Mouse (Mus musculus): Measurements from ENCODE around the gene P2rx4. TPM values are rescaled to one million over a fixed set of nuclear protein-coding genes. Genes with fewer than 3 reads are reported as not detected.
A peak's percentile ranks its signal among the peaks of the same experiment; 100 is the strongest.

The P2rx4 gene
- total and polyA plus RNA-seq, 2 experiments from 2014 or later: 11.2 to 13.6 TPM

DNA sequence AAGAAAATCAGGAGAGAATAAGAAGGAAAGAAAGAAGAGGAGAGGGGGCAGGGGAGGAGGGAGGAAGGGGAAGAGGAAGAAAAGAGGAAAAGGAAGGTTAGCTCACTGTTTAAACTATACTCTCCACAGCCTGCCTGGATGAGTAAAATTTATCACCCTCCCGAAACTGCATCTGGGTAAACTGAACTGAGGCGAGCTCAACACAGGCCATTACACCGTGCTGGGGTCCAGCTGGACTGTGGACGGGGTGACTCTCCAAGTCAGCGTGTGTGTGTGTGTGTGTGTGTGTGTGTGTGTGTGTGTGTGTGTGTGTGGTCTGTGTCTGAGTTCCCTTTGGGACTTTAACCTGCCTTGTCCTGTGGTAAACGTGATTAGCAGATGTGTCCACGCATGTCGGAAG, 31.3 kb upstream of the P2rx4 start:
- DNase-seq (no peak), ATAC-seq (no peak)
- Histone ChIP-seq H3K4me1 (ENCODE audit: insufficient read depth) (no peaks in the 10 kb centered on the region), H3K9me3 (ENCODE audit: low read length) (no peaks in the 10 kb centered on the region), H3K27me3 (ENCODE audit: insufficient read depth, low read length) (no peaks in the 10 kb centered on the region), H3K36me3 (ENCODE audit: insufficient read depth) (no peaks in the 10 kb centered on the region), H3K9ac (no peak overlapping the region), H3K4me3 (ENCODE audit: low read depth, low read length) (no peak overlapping the region), H3K27ac (ENCODE audit: low read depth, low read length) (no peak overlapping the region), H3K4me2 (ENCODE audit: low read depth) (no peak overlapping the region)
- WGBS: 85% methylated on average over 8 of the region's 8 CpGs
- no peak for TF ChIP-seq CTCF (IDR thresholded peaks at IDR 0.05; ENCODE audit: low read depth)

DNA sequence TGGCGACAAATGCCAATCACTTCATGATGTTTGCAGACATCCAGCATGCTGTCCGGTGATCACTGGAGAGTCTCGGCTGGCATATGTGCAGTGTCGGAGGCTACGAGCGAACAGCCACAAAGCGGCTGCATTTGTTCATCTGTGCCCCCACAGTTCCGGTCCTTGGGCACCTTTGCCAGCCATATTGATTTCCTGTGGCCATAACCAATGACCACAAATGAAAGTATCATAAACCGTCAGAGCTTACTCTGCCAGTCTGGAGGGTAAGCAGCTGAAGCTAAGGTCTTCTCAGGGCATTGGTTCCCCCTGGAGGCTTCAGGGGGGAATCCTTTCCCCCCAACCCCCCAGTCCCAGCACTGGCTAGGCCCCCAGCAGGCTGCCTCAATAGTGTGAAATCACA, 29.4 kb upstream of the P2rx4 start:
- Histone ChIP-seq H3K4me3 (ENCODE audit: low read depth, low read length) (no peak overlapping the region), H3K27me3 (ENCODE audit: insufficient read depth, low read length) (no peaks in the 10 kb centered on the region), H3K4me2 (ENCODE audit: low read depth) (no peak overlapping the region), H3K36me3 (ENCODE audit: insufficient read depth) (no peaks in the 10 kb centered on the region), H3K27ac (ENCODE audit: low read depth, low read length) (no peak overlapping the region), H3K9ac (no peak overlapping the region), H3K4me1 (ENCODE audit: insufficient read depth) (no peaks in the 10 kb centered on the region), H3K9me3 (ENCODE audit: low read length) (no peaks in the 10 kb centered on the region)
- no peak for TF ChIP-seq CTCF (IDR thresholded peaks at IDR 0.05; ENCODE audit: low read depth)
- ATAC-seq (no peak), DNase-seq (no peak)
- WGBS: 93% methylated on average over 9 of the region's 9 CpGs

DNA sequence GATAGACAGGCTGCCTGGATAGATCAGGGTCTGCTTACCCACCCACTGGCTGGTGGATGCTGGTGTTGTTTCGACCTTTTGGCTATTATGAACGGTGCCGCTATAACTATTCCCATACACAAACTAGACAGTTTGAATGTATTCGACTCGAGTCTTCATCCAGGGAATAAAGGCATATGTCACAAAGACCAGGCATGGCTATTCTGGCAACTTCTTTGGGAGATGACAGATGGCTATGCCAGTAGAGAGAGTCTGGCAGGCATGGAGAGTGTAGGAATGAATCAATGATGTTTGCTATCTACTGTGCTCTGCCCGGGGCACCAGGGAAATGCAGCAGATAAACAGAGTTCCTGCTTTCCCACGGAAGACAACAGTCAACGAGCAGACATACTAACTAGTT, 27.5 kb upstream of the P2rx4 start:
- H3K4me1 ChIP-seq (ENCODE audit: insufficient read depth): no peaks in the 10 kb centered on the region
- no peak overlapping the region for H3K4me2 ChIP-seq (ENCODE audit: low read depth)
- no peak overlapping the region for H3K9ac ChIP-seq
- DNase-seq: no peak
- no peak overlapping the region for H3K4me3 ChIP-seq (ENCODE audit: low read depth, low read length)
- no peaks in the 10 kb centered on the region for H3K27me3 ChIP-seq (ENCODE audit: insufficient read depth, low read length)
- WGBS: 71% methylated on average over 8 of the region's 8 CpGs
- ATAC-seq: no peak
- H3K36me3 ChIP-seq (ENCODE audit: insufficient read depth): no peaks in the 10 kb centered on the region
- TF ChIP-seq CTCF (IDR thresholded peaks at IDR 0.05; ENCODE audit: low read depth): no peak
- H3K9me3 ChIP-seq (ENCODE audit: low read length): no peaks in the 10 kb centered on the region
- H3K27ac ChIP-seq (ENCODE audit: low read depth, low read length): no peak overlapping the region

DNA sequence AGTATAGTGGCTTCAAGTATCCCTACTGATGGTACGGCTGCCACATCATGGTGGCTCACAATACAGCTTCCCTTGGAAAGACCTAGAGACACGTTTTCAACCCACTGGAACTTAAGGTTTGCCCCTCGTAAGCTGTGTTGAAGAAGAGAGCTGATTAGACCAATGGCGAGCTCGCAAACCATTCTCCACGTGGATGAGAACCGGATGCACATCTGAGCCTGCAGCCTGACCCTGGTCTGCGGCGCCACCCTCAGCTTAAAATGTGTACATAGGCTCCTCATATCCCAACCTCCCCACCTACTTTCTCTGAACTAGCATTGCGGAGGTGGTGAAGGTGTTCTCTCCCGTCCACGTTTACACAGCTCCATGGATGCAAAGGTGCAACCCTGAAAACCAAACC, 26.1 kb upstream of the P2rx4 start:
- Histone ChIP-seq H3K27me3 (ENCODE audit: insufficient read depth, low read length) (no peaks in the 10 kb centered on the region), H3K9me3 (ENCODE audit: low read length) (no peaks in the 10 kb centered on the region), H3K9ac (no peak overlapping the region), H3K27ac (ENCODE audit: low read depth, low read length) (no peak overlapping the region), H3K4me3 (ENCODE audit: low read depth, low read length) (no peak overlapping the region), H3K36me3 (ENCODE audit: insufficient read depth) (no peaks in the 10 kb centered on the region), H3K4me1 (ENCODE audit: insufficient read depth) (no peaks in the 10 kb centered on the region), H3K4me2 (ENCODE audit: low read depth) (no peak overlapping the region)
- ATAC-seq (no peak), DNase-seq (no peak)
- TF ChIP-seq CTCF (IDR thresholded peaks at IDR 0.05; ENCODE audit: low read depth): 0 out of 2 replicates have a peak, but pooled peaks have one; percentile 19
- WGBS: 80% methylated on average over 12 of the region's 12 CpGs

DNA sequence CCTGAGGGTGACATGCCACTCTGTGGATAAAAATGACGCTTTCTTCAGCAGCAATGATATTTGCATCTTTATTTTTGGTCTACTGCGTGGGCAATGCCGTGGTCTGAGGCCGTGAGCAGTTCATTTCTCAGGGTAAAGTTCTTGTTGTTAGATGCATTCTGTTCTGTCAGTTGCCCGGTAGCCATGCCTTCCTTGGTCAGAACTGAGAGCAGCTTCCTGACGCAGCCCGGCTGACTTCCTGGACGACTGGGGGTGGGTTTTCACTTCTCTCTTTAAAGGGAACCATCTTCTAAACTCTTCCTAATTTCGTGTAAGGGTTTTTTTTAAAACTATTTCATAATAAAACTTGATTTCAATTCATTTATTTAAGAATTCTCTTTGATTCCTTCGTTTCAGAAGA, 23.4 kb upstream of the P2rx4 start:
- H3K4me3 ChIP-seq (ENCODE audit: low read depth, low read length): no peak overlapping the region
- no peak for ATAC-seq
- no peaks in the 10 kb centered on the region for H3K9me3 ChIP-seq (ENCODE audit: low read length)
- 78% methylated on average over 10 of the region's 10 CpGs for WGBS
- no peaks in the 10 kb centered on the region for H3K4me1 ChIP-seq (ENCODE audit: insufficient read depth)
- no peak overlapping the region for H3K4me2 ChIP-seq (ENCODE audit: low read depth)
- TF ChIP-seq CTCF (IDR thresholded peaks at IDR 0.05; ENCODE audit: low read depth): no peak
- DNase-seq: no peak
- no peaks in the 10 kb centered on the region for H3K36me3 ChIP-seq (ENCODE audit: insufficient read depth)
- H3K27ac ChIP-seq (ENCODE audit: low read depth, low read length): no peak overlapping the region
- H3K27me3 ChIP-seq (ENCODE audit: insufficient read depth, low read length): no peaks in the 10 kb centered on the region
- H3K9ac ChIP-seq: no peak overlapping the region

DNA sequence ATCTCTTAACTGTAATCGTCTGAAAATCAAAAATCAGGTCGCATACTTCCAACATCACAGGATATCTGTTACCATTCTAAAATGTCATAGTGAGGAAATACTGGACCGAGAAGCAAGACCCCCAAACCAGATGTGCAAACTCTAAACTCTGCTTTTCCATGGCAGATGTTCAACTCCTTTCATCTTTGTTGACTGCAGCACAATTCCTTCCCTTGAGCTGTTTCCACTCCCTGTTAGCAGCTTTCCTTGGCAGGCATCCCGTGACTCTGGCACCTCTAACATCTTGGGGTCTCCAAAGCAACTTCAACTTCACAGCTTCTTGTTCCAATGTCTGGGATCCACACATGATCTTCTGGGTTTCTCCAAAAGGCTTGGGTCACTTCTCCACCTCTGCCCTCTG, 20.0 kb upstream of the P2rx4 start:
- no peak for DNase-seq
- H3K4me2 ChIP-seq (ENCODE audit: low read depth): no peak overlapping the region
- no peaks in the 10 kb centered on the region for H3K4me1 ChIP-seq (ENCODE audit: insufficient read depth)
- H3K9me3 ChIP-seq (ENCODE audit: low read length): no peaks in the 10 kb centered on the region
- no peak overlapping the region for H3K9ac ChIP-seq
- no peak for TF ChIP-seq CTCF (IDR thresholded peaks at IDR 0.05; ENCODE audit: low read depth)
- no peaks in the 10 kb centered on the region for H3K36me3 ChIP-seq (ENCODE audit: insufficient read depth)
- no peak for ATAC-seq
- H3K4me3 ChIP-seq (ENCODE audit: low read depth, low read length): no peak overlapping the region
- no peak overlapping the region for H3K27ac ChIP-seq (ENCODE audit: low read depth, low read length)
- no peaks in the 10 kb centered on the region for H3K27me3 ChIP-seq (ENCODE audit: insufficient read depth, low read length)
- WGBS: 85% methylated on average over 4 of the region's 4 CpGs

DNA sequence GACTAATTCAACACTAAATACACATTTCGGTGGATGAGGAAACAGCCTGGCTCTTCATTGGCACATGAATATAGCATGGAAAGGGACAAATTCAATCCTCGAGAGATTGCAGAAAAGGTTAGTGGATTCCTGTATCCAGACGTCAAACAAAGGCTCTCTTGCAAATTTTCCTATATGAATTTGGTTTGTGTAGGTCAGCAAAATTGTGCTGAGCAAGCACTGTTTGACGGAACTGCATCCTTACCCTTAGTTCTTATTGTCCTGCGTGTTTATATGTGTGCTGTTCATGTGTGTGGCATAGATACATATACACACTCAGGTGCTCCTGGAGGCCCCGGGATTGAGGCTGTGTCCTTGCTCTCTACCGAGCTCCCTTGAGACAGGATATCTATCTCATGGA, 18.2 kb upstream of the P2rx4 start:
- H3K27me3 ChIP-seq (ENCODE audit: insufficient read depth, low read length): no peaks in the 10 kb centered on the region
- H3K4me2 ChIP-seq (ENCODE audit: low read depth): no peak overlapping the region
- H3K4me1 ChIP-seq (ENCODE audit: insufficient read depth): no peaks in the 10 kb centered on the region
- no peak overlapping the region for H3K9ac ChIP-seq
- ATAC-seq (no peak), DNase-seq (no peak)
- H3K9me3 ChIP-seq (ENCODE audit: low read length): no peaks in the 10 kb centered on the region
- no peaks in the 10 kb centered on the region for H3K36me3 ChIP-seq (ENCODE audit: insufficient read depth)
- no peak overlapping the region for H3K27ac ChIP-seq (ENCODE audit: low read depth, low read length)
- 93% methylated on average over 7 of the region's 7 CpGs for WGBS
- no peak overlapping the region for H3K4me3 ChIP-seq (ENCODE audit: low read depth, low read length)
- TF ChIP-seq CTCF (IDR thresholded peaks at IDR 0.05; ENCODE audit: low read depth): no peak

DNA sequence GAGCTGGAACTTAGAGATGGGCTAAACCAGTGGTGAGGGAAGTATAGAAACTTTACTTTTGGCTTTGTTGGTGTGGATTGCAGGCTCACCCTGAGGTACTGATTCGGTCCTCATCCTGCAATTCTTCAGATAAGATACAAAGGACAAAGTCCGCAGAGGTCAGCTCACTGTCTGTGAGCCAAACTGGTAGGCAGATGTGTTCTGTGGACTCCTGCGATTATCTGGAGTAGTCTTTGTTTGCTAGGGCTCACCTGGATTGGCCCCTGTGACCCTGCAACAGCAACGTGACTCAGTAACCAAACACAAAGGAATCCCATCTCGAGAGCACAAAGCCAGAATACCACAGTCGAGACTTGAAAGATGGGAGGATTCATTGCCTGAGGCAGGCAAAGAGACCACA, 16.9 kb upstream of the P2rx4 start:
- Histone ChIP-seq H3K9me3 (ENCODE audit: low read length) (no peaks in the 10 kb centered on the region), H3K4me2 (ENCODE audit: low read depth) (no peak overlapping the region), H3K27me3 (ENCODE audit: insufficient read depth, low read length) (no peaks in the 10 kb centered on the region), H3K9ac (no peak overlapping the region), H3K4me3 (ENCODE audit: low read depth, low read length) (no peak overlapping the region), H3K27ac (ENCODE audit: low read depth, low read length) (no peak overlapping the region), H3K4me1 (ENCODE audit: insufficient read depth) (no peaks in the 10 kb centered on the region), H3K36me3 (ENCODE audit: insufficient read depth) (no peaks in the 10 kb centered on the region)
- ATAC-seq (no peak), DNase-seq (no peak)
- TF ChIP-seq CTCF (IDR thresholded peaks at IDR 0.05; ENCODE audit: low read depth): no peak
- WGBS: 55% methylated on average over 6 of the region's 6 CpGs
